34 mouse cellular contexts compared by ENCODE assay signal in genomic region chr5:122149259-122149658, GRCm38 (mm10). TPM values are rescaled to one million over a fixed set of nuclear protein-coding genes. Genes with fewer than 3 reads are reported as not detected.
"Had no signal": no experiment of that assay in that cellular context is flagged by ENCODE, and none has a peak within 500 bp of the region (broad histone marks: within the 10 kb centered on the region; RNA-seq: fewer than 3 reads in every experiment).

No protein-coding gene starts in this region.

- H3K4me2 ChIP-seq: heart, embryonic 12.5 days; hindbrain, embryonic 12.5 days; hindbrain, embryonic 14.5 days; intestine, embryonic 15.5 days; kidney, embryonic 15.5 days; limb, embryonic 13.5 days; limb, embryonic 15.5 days; liver, embryonic 12.5 days had no signal

- H3K27me3 ChIP-seq: heart, embryonic 12.5 days; hindbrain, embryonic 12.5 days; intestine, embryonic 15.5 days; kidney, embryonic 15.5 days; limb, embryonic 13.5 days; limb, embryonic 15.5 days; liver, embryonic 12.5 days had no signal

- DNase-seq: gastrocnemius, adult 2 months; gastrocnemius, postnatal 10 days; gastrocnemius, postnatal 25 days; heart, adult 18-20 months; heart, postnatal 10 days; heart, postnatal 4 days; kidney, adult 18-20 months; kidney, adult 8-10 months; kidney, postnatal 14 days; kidney, postnatal 36 days; layer of hippocampus, adult 9-11 months; layer of hippocampus, postnatal 36 days; left cerebral cortex, postnatal 4 days had no signal

- H3K9ac ChIP-seq: heart, embryonic 12.5 days; hindbrain, embryonic 12.5 days; hindbrain, embryonic 14.5 days; intestine, embryonic 15.5 days; kidney, embryonic 15.5 days; limb, embryonic 13.5 days; limb, embryonic 15.5 days; liver, embryonic 12.5 days; liver, embryonic 14.5 days had no signal

- ATAC-seq: hindbrain, embryonic 16.5 days; inflammation-experienced regulatory T-cells, adult 6 months; intestine, embryonic 15.5 days; intestine, postnatal 0 days; liver, embryonic 12.5 days had no signal

- H3K27ac ChIP-seq: gastrocnemius, adult 2 months; heart, embryonic 10.5 days; hindbrain, embryonic 10.5 days; hindbrain, embryonic 12.5 days; hindbrain, embryonic 14.5 days; intestine, embryonic 15.5 days; kidney, embryonic 15.5 days; kidney, postnatal 0 days; limb, embryonic 13.5 days; limb, embryonic 15.5 days; liver, embryonic 12.5 days; liver, embryonic 14.5 days had no signal

- H3K36me3 ChIP-seq: heart, embryonic 10.5 days; heart, embryonic 12.5 days; hindbrain, embryonic 10.5 days; hindbrain, embryonic 12.5 days; intestine, embryonic 15.5 days; kidney, embryonic 15.5 days; limb, embryonic 13.5 days; limb, embryonic 15.5 days; liver, embryonic 12.5 days had no signal

- H3K9me3 ChIP-seq: heart, embryonic 10.5 days; heart, embryonic 12.5 days; hindbrain, embryonic 10.5 days; hindbrain, embryonic 12.5 days; intestine, embryonic 15.5 days; kidney, embryonic 15.5 days; limb, embryonic 13.5 days; limb, embryonic 15.5 days; liver, embryonic 12.5 days had no signal

- H3K4me3 ChIP-seq: gastrocnemius, adult 2 months; heart, embryonic 10.5 days; heart, embryonic 12.5 days; hindbrain, embryonic 10.5 days; hindbrain, embryonic 12.5 days; intestine, embryonic 15.5 days; kidney, embryonic 15.5 days; limb, embryonic 13.5 days; limb, embryonic 15.5 days; liver, embryonic 12.5 days had no signal

RNA-seq across cellular contexts. Expression of gene Ccdc63, which starts 8.6 kb away (rescaled TPM):
- total RNA-seq: gastrocnemius, adult 2 months; gastrocnemius, postnatal 10 days; gastrocnemius, postnatal 25 days; heart, adult 18-20 months; heart, postnatal 25 days; liver, adult 2 months had no signal
- polyA plus RNA-seq: hindbrain, embryonic 10.5 days; hindbrain, embryonic 12.5 days; intestine, embryonic 15.5 days; intestine, postnatal 0 days; kidney, embryonic 15.5 days; kidney, postnatal 0 days; large intestine, adult 2 months; limb, embryonic 11.5 days; limb, embryonic 13.5 days; liver, adult 2 months; liver, embryonic 12.5 days had no signal

RNA-seq across cellular contexts. Expression of gene Myl2, which starts 48.5 kb away (rescaled TPM):
- total RNA-seq: granulocyte monocyte progenitor cell, adult 5-6 weeks; left cerebral cortex, postnatal 25 days; left cerebral cortex, postnatal 4 days had no signal
- polyA plus RNA-seq: intestine, postnatal 0 days; liver, adult 2 months had no signal
